Mouse (Mus musculus) adrenal gland, adult 2 months (tissue): ENCODE data around the gene Cope. TPM values are rescaled to one million over a fixed set of nuclear protein-coding genes. Genes with fewer than 3 reads are reported as not detected.
A peak's percentile ranks its signal among the peaks of the same experiment; 100 is the strongest.

ENCODE experiments used
- DNase-seq: peaks from one replicate; pipeline ENCODE4 v3.0.0; 2021
- long read RNA-seq: library from polyadenylated mRNA; stranded (forward); transcript quantifications from one replicate; pipeline ENCODE4 v2.0.0, GENCODE M21; 2021
- polyA plus RNA-seq: library from polyadenylated mRNA; depleted of rRNA; stranded (reverse); fragments of >200 nt; gene quantifications from 2 replicates; pipeline ENCODE4 v1.2.3, GENCODE M21; 2012; rRNA removed
- total RNA-seq, 2 experiments: library from RNA; stranded (reverse); gene quantifications; 2 replicates each; pipeline ENCODE4 v1.2.3; 2021

Gene Cope
- total RNA-seq = 100 to 1,000 TPM; 203 to 233 TPM
- polyA plus RNA-seq = 491 and 579 TPM in 2 replicates
- long read RNA-seq, transcript Cope-201 (10 exons, 1,300 nt) = major isoform, 231 of 263 reads
- long read RNA-seq, partial matches to known transcripts = 4 of 263 reads
- long read RNA-seq, other reads (novel, unspliced or antisense) = 24 of 263 reads

DNA sequence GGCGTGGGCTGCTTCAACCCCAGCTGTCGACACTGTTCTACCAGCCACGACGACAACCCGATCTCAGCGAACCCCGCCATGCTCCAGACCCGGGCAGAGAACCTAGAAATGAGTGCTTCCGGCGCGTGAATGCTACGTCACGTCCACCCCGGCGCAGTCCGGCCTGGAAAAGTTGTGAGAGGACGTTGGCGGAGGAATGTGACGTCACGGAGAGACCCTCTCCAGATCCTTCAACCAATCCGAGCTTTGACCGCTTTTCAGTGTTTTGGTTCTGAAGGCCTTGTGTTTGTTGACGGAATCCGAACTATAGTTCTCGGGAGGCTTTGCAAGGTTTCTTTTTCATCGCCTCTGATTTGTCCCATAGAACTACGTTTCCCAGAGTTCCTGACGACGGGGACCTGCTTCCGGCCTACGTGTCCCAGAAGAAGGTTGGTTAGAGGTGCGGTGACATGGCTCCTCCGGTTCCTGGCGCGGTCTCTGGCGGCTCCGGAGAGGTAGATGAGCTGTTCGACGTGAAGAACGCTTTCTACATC is at the start of gene Cope, which contains the start of gene Ddx49:
Gene Cope (plus strand): TSS at position 161 of the 533 bp plus-strand sequence.
Gene Ddx49 (minus strand): TSS at position 132 of the 533 bp plus-strand sequence.
- DNase-seq = peak; percentile 95

DNA sequence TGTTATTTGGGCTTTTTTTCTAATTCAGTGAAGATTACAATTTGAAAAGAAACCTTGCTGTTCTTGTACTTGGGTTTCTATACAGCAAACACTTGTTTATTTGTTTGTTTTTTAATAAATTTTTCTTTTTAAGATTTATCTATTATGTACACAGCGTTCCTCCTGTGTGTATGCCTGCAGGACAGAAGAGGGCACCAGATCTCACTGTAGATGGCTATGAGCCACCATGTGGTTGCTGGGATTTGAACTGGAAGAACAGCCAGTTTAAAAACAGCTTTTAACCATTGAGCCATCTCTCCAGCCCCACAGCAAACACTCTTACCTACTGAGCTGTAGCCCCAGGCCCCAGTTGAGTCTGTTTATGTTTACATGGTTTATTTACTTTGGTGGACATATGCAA is 47.7 kb upstream of the Cope start:
- no peak for DNase-seq

GRCm38 (mm10) chr8:70257456-70257855 is 44.9 kb upstream of the Cope start:
- DNase-seq = no peak

DNA sequence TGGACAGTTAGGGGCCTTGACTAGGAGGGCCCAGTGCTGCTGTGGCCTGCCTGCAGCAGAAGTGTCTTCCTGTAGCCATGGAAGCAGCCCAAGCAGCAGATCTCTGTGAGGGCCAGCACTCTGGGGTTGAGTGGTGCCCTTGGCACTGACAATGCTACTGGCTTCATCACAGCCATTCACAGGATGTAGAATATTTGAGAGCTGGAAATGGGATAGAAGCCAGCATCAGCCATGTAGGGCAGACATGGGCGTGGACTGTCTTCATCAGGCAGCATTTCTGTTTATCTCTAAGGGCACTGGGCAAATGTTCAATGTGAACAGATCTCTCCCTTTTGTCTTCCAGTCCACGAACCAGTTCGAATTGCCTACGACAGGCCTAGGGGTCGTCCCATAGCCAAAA is 43.7 kb upstream of the Cope start:
- DNase-seq = no peak

DNA sequence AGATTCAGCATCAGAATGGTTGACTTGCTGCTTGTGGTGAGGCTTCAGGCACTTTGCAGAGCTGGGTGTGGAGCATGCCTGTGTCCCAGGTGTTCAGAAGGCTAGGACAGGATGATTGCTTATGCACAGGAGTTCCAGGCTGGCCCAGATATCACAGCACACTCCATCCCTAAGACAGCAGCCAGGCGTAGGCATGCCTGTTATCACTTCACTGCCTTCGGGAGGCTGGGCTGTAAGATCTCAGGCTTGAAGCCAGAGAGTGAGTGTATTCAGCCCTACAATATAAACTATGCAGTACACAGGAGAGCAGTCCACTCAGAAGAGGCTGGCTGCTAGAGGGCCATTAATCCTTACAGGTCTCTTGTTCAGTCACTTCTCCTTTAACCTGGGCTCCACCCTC is 43.3 kb upstream of the Cope start:
- DNase-seq = no peak

DNA sequence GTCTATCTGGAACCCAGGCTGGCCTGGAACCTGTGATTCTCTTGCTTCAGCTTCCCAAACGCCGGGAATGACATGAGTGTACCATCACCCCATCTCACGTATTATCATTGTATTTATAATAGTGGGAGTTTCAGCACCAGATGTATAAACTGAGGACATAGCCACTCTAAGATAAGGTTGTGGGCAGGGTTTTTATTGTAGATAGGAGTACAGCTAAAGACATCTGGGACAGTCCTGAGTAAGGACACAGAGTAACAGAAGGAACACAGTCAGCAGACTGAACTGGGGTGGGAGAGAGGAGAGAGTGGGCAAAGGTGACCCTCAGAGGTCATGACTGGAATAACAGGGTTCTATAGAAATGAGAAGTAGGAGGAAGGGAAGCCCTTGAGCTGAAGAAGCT is 34.6 kb upstream of the Cope start:
- DNase-seq = no peak

- no peak for DNase-seq
Measured at GRCm38 (mm10) chr8:70268311-70268710, 34.0 kb upstream of the Cope start.

DNA sequence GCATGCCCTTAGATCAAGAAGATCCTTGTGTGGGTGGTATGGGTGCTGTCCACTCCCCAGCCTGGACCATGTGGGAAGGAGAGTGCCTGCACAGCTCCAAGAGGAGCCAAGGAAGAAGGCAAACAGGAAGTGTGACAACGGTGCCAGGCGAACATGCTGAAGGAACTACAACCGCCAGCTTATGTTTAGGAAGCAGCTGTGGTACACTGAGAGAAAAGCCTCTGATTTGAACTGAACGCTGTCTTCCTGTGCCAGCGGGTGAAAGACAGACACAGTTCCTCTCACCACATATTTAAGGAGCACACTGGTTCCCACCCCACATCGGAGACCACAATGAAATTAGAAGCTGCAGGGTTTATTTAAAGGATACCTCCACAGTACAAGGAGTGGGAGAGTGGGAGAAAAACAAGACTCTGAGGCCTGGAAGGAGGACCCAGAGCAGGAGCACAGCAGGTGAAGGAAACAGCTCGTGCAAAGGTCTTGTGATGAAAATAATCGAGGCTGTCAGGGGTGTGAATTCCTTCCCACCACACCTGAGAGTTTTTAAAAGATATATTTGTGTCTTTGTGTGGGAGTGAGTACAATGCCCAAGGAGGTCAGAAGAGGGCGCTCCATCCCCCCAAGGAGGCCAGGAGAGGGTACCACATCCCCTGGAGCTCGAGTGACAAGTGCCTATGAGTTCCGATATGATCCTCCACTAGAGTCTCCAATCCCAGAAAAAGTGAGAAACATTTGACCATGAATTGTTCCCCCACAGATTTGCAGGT is 33.3 kb upstream of the Cope start:
- no peak for DNase-seq

- peak; percentile 78 for DNase-seq
Measured at GRCm38 (mm10) chr8:70272949-70273348, 29.4 kb upstream of the Cope start.

- no peak for DNase-seq
Measured at GRCm38 (mm10) chr8:70274350-70274749, 28.0 kb upstream of the Cope start.

GRCm38 (mm10) chr8:70276476-70276875 is 25.8 kb upstream of the Cope start:
- DNase-seq = peak; percentile 42

GRCm38 (mm10) chr8:70278175-70278574 is 24.1 kb upstream of the Cope start:
- no peak for DNase-seq

- no peak for DNase-seq
Measured at GRCm38 (mm10) chr8:70279266-70279665, 23.1 kb upstream of the Cope start.

DNA sequence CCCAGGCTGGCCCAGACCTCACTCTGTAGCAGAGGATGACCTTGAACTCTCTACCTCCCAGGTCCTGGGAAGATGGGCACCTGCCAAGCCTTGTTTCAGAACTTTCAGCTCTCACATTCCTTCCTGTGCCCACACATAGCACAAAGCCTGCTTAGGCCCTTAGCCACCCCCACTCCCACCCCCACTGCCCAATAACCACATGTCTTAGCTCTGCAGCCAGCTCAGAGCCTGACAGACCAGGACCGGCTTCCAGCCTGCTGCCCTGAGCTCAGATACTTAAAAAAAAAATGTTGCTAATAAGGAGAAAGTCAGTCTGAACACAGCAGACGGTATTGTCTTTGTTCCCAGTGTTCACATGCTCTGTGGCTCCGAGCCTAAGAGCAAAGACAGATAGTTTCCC is 21.3 kb upstream of the Cope start:
- no peak for DNase-seq

DNA sequence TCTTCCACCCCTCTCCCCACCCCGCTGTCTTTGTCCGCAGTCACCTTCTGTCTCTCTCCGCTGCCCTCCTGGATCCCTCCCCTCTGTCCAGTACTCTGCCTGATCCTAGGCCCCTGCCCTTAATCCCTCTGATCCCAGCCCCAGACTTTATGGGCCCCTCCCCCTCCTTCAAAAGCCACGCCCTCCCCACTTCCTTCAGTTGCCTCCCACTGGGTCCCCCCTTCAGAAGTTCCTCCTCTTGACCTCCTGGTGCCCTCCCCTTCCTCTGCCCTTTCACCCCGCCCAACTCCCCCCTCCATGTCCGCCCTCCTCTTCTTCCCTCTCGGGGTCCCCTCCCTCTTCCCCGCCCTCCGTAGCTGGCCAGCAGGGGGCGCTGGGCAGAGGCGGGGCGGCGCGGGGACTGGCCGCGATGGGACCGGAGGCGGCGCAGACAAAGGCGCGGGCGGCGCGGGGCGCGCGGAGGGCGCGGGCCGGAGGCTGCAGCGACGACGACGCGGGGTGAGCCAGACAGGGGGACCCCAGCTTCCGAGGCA is 19.6 kb upstream of the Cope start, which contains the start of gene Homer3:
Gene Homer3 (plus strand): TSS at position 225 of the 533 bp plus-strand sequence.
- peak; percentile 92 for DNase-seq

- no peak for DNase-seq
Measured at GRCm38 (mm10) chr8:70283136-70284077, 18.9 kb upstream of the Cope start.

DNA sequence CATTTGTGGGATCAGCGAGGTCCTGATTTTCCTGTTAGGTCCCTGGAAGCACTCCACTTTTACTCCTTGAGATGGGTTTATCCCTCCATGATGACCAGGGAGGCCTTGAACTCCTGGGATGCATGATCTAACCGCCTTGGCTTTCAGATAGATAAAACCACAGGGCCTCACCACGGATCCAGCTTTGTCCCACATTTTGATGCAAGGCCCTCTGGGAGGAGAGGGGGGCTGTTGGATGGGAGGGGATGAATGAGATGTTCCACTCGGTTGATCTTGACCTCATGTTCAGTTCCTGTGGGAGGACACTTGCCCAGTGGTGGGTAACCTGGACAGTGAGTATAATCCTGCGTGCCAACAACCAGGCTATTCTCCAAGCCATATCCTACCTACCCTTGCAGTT is 17.9 kb upstream of the Cope start:
- no peak for DNase-seq

DNA sequence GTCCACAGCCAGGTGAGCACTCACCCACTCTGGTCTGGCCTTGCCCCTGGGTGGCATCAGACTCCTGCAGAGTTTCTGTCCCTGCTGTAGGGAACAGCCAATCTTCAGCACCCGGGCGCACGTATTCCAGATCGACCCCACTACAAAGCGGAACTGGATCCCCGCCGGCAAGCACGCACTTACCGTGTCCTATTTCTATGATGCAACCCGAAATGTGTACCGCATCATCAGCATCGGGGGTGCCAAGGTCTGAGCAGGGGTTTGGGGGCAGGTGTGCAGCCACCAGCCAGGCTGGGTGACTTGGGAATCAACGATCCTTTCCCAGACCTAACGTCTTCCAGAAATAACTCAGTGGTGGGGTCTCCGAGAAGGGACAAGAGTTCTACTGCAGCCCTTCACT is 17.0 kb upstream of the Cope start:
- DNase-seq = no peak

GRCm38 (mm10) chr8:70286737-70287136 is 15.6 kb upstream of the Cope start:
- no peak for DNase-seq

- no peak for DNase-seq
Measured at GRCm38 (mm10) chr8:70293988-70294405, 8.3 kb upstream of the Cope start.

- no peak for DNase-seq
Measured at GRCm38 (mm10) chr8:70300881-70301280, 1.4 kb upstream of the Cope start.

GRCm38 (mm10) chr8:70302901-70303300 is 583 bp downstream of the Cope start:
- no peak for DNase-seq
